Mouse (Mus musculus): ENCODE results near the gene Cmtm7. TPM values are rescaled to one million over a fixed set of nuclear protein-coding genes. Genes with fewer than 3 reads are reported as not detected.

The Cmtm7 gene
- polyA plus RNA-seq, 2 experiments = 36.7 to 49.5 TPM

DNA sequence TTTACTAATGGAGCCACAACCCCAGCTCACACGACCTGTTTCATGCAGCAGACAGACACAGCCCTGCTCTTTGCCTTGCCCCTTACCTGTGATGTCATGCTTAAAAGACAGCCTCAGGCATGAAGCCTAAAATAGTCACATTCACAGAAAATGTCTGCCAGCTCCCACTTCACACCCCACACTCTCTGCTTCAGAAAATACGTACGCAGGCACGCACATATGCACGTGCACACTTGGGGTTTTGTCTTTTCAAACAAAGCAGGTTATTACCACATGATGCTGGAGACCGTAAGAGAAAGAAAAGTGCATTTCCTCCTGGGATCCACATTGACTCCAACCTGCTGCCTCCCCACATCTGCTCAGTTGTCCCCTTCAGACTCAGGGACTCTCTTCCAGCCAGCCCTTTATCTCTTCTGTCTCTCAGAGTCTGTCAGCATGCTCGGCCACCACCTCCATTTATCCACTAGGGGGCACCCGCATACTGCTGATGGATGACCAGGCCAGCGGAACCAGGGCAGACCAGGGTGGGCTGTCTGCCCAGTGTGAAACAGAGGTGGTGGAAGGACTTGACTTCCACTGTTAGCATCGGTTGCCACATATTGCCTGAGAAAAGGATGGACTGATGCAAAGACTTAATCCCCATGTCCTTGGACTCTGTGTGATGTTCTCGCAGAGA is 15.8 kb upstream of the Cmtm7 start:
- Histone ChIP-seq H3K9me3 (ENCODE audit: control insufficient read depth, low read length) (no peaks in the 10 kb centered on the region), H3K27ac (no peak overlapping the region), H3K4me3 (ENCODE audit: insufficient read depth in 1 of 2, low read depth in 2 of 2, low read length in 2 of 2) (no peak overlapping the region), H3K9ac (replicated peaks) (no peak overlapping the region), H3K27me3 (ENCODE audit: control insufficient read depth, insufficient read depth, low read length) (no peaks in the 10 kb centered on the region), H3K4me1 (replicated peaks; ENCODE audit: control insufficient read depth in 2 of 2, insufficient read depth in 2 of 2, low read length in 1 of 2) (no peaks in the 10 kb centered on the region; a peak in 1 of 4 replicates), H3K4me2 (ENCODE audit: low read depth) (no peak overlapping the region), H3K36me3 (replicated peaks; ENCODE audit: control insufficient read depth, insufficient read depth, low read depth) (no peaks in the 10 kb centered on the region)
- peak; percentile 96 for TF ChIP-seq CTCF (IDR thresholded peaks at IDR 0.05; ENCODE audit: low read depth)
- TF ChIP-seq EP300 (IDR thresholded peaks at IDR 0.05; ENCODE audit: low read depth) = no peak
- ATAC-seq (ENCODE audit: insufficient read depth) (peak; percentile 52), DNase-seq (ENCODE audit: low read depth in 3 of 3, low spot score in 3 of 3) (peak in 1 of 3 experiments; percentile 45)
- 52% methylated on average over 11 of the region's 11 CpGs for WGBS (ENCODE audit: insufficient replicate concordance)

DNA sequence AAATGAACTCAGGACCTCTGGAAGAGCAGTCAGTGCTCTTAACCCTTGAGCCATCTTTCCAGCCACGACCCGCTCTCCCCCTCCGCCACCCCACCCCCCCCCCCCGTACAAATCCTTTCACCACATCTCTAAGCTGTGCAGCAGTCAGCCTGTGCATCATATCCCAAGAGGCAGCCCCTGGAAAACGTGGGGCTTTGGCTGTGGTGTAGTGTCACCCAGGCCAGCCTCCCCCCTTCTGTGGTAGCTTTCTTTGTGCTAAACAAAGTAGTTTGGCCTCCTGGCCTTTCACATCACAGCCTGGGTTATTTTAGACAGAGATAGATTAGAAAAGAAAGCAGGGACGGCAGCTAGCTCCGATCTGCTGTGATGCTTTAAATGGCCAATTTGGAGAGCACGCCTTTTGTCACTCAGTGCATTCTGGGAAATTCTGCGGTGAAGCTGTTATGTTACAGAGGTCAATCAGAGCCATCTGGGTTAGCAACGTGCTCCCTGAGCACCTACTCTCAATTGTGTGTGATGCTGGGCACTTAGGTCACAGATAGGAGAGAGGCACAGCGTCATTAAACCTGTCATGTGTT is 14.9 kb upstream of the Cmtm7 start:
- TF ChIP-seq EP300 (IDR thresholded peaks at IDR 0.05; ENCODE audit: low read depth) (no peak), CTCF (IDR thresholded peaks at IDR 0.05; ENCODE audit: low read depth) (no peak)
- Histone ChIP-seq H3K9ac (replicated peaks) (no peak overlapping the region), H3K27me3 (ENCODE audit: control insufficient read depth, insufficient read depth, low read length) (no peaks in the 10 kb centered on the region), H3K4me3 (ENCODE audit: insufficient read depth in 1 of 2, low read depth in 2 of 2, low read length in 2 of 2) (no peak overlapping the region), H3K27ac (no peak overlapping the region), H3K36me3 (replicated peaks; ENCODE audit: control insufficient read depth, insufficient read depth, low read depth) (no peaks in the 10 kb centered on the region), H3K4me2 (ENCODE audit: low read depth) (no peak overlapping the region), H3K4me1 (replicated peaks; ENCODE audit: control insufficient read depth in 2 of 2, insufficient read depth in 2 of 2, low read length in 1 of 2) (no peaks in the 10 kb centered on the region; a peak in 1 of 4 replicates), H3K9me3 (ENCODE audit: control insufficient read depth, low read length) (no peaks in the 10 kb centered on the region)
- ATAC-seq (ENCODE audit: insufficient read depth) (no peak), DNase-seq (ENCODE audit: low read depth in 3 of 3, low spot score in 3 of 3) (no peak)
- WGBS (ENCODE audit: insufficient replicate concordance) = 55% methylated on average over 11 of the region's 11 CpGs

- Histone ChIP-seq H3K4me2 (ENCODE audit: low read depth) (no peak overlapping the region), H3K4me1 (replicated peaks; ENCODE audit: control insufficient read depth in 2 of 2, insufficient read depth in 2 of 2, low read length in 1 of 2) (no peaks in the 10 kb centered on the region; a peak in 1 of 4 replicates), H3K9ac (replicated peaks) (no peak overlapping the region), H3K4me3 (ENCODE audit: insufficient read depth in 1 of 2, low read depth in 2 of 2, low read length in 2 of 2) (no peak overlapping the region), H3K9me3 (ENCODE audit: control insufficient read depth, low read length) (no peaks in the 10 kb centered on the region), H3K36me3 (replicated peaks; ENCODE audit: control insufficient read depth, insufficient read depth, low read depth) (no peaks in the 10 kb centered on the region), H3K27me3 (ENCODE audit: control insufficient read depth, insufficient read depth, low read length) (no peaks in the 10 kb centered on the region), H3K27ac (no peak overlapping the region)
- ATAC-seq (ENCODE audit: insufficient read depth) = no peak
- WGBS (ENCODE audit: insufficient replicate concordance) = 55% methylated on average over 4 of the region's 4 CpGs
- TF ChIP-seq EP300 (IDR thresholded peaks at IDR 0.05; ENCODE audit: low read depth) = no peak
- no peak for DNase-seq (ENCODE audit: low read depth in 3 of 3, low spot score in 3 of 3)
Measured at GRCm38 (mm10) chr9:114794491-114794890, 12.8 kb upstream of the Cmtm7 start.

- ATAC-seq (ENCODE audit: insufficient read depth) (no peak), DNase-seq (ENCODE audit: low read depth in 3 of 3, low spot score in 3 of 3) (no peak)
- H3K4me1 ChIP-seq (replicated peaks; ENCODE audit: control insufficient read depth in 2 of 2, insufficient read depth in 2 of 2, low read length in 1 of 2) = peaks cover 0 to 3% of the 10 kb centered on the region in 2 experiments; a peak in 1 of 4 replicates
- H3K9ac ChIP-seq (replicated peaks) = no peak overlapping the region
- no peaks in the 10 kb centered on the region for H3K9me3 ChIP-seq (ENCODE audit: control insufficient read depth, low read length)
- TF ChIP-seq CTCF (IDR thresholded peaks at IDR 0.05; ENCODE audit: low read depth) = no peak
- no peak for TF ChIP-seq EP300 (IDR thresholded peaks at IDR 0.05; ENCODE audit: low read depth)
- WGBS (ENCODE audit: insufficient replicate concordance) = 49% methylated on average over 9 of the region's 9 CpGs
- no peaks in the 10 kb centered on the region for H3K27me3 ChIP-seq (ENCODE audit: control insufficient read depth, insufficient read depth, low read length)
- H3K4me3 ChIP-seq (ENCODE audit: insufficient read depth in 1 of 2, low read depth in 2 of 2, low read length in 2 of 2) = no peak overlapping the region
- H3K36me3 ChIP-seq (replicated peaks; ENCODE audit: control insufficient read depth, insufficient read depth, low read depth) = no peaks in the 10 kb centered on the region
- no peak overlapping the region for H3K27ac ChIP-seq
- H3K4me2 ChIP-seq (ENCODE audit: low read depth) = no peak overlapping the region
Measured at GRCm38 (mm10) chr9:114793764-114794295, 12.2 kb upstream of the Cmtm7 start.

- H3K27me3 ChIP-seq (ENCODE audit: control insufficient read depth, insufficient read depth, low read length) = no peaks in the 10 kb centered on the region
- H3K4me2 ChIP-seq (ENCODE audit: low read depth) = no peak overlapping the region
- peaks cover 0 to 17% of the 10 kb centered on the region in 2 experiments; a peak in 2 of 4 replicates for H3K4me1 ChIP-seq (replicated peaks; ENCODE audit: control insufficient read depth in 2 of 2, insufficient read depth in 2 of 2, low read length in 1 of 2)
- WGBS (ENCODE audit: insufficient replicate concordance) = 61% methylated on average over 8 of the region's 8 CpGs
- H3K4me3 ChIP-seq (ENCODE audit: insufficient read depth in 1 of 2, low read depth in 2 of 2, low read length in 2 of 2) = no peak overlapping the region
- H3K27ac ChIP-seq = no peak overlapping the region
- H3K9me3 ChIP-seq (ENCODE audit: control insufficient read depth, low read length) = no peaks in the 10 kb centered on the region
- H3K9ac ChIP-seq (replicated peaks) = no peak overlapping the region
- ATAC-seq (ENCODE audit: insufficient read depth) = no peak
- no peak for DNase-seq (ENCODE audit: low read depth in 3 of 3, low spot score in 3 of 3)
- no peaks in the 10 kb centered on the region for H3K36me3 ChIP-seq (replicated peaks; ENCODE audit: control insufficient read depth, insufficient read depth, low read depth)
- TF ChIP-seq CTCF (IDR thresholded peaks at IDR 0.05; ENCODE audit: low read depth) (no peak), EP300 (IDR thresholded peaks at IDR 0.05; ENCODE audit: low read depth) (no peak)
Measured at GRCm38 (mm10) chr9:114789989-114790388, 8.3 kb upstream of the Cmtm7 start.

Data from liver, embryonic 14.5 days (tissue).